Mouse (Mus musculus) kidney, adult 2 months (tissue): ENCODE data around the gene Unc5c. TPM values are rescaled to one million over a fixed set of nuclear protein-coding genes. Genes with fewer than 3 reads are reported as not detected.

ENCODE experiments used
- DNase-seq: peaks from one replicate; pipeline ENCODE4 v3.0.0; 2021
- H3K27ac ChIP-seq: fragments of 200-500 bp; 2 replicates; pipeline ENCODE4 v1.5.1; 2012; ENCODE audit warnings: low read depth, low read length, control low read depth, inconsistent platforms; ENCODE audit not compliant: insufficient read depth
- H3K27me3 ChIP-seq: fragments of 200-500 bp; replicated peaks from 2 replicates; pipeline ENCODE4 v1.6.1; 2012; ENCODE audit warnings: mild to moderate bottlenecking, moderate library complexity, low read length, inconsistent platforms; ENCODE audit not compliant: control insufficient read depth, insufficient read depth
- H3K36me3 ChIP-seq: fragments of 200-500 bp; 2 replicates; pipeline ENCODE4 v1.6.1; 2012; ENCODE audit warnings: mild to moderate bottlenecking, moderate library complexity, low read length, inconsistent platforms; ENCODE audit not compliant: control insufficient read depth, insufficient read depth
- H3K4me1 ChIP-seq: fragments of 200-500 bp; 2 replicates; pipeline ENCODE4 v1.6.1; 2011; ENCODE audit warnings: low read length; ENCODE audit not compliant: control insufficient read depth, insufficient read depth
- H3K4me3 ChIP-seq: fragments of 200-500 bp; 2 replicates; pipeline ENCODE4 v1.5.1; 2011; ENCODE audit warnings: mild to moderate bottlenecking, low read depth, low read length, control low read depth; ENCODE audit not compliant: insufficient read depth
- CTCF ChIP-seq: fragments of 200-500 bp; conservative IDR thresholded peaks from 2 replicates; pipeline ENCODE4 v1.5.1; 2011; ENCODE audit warnings: low read depth, mild to moderate bottlenecking, control low read depth, low read length, moderate library complexity, mixed read lengths; ENCODE audit not compliant: insufficient read depth, insufficient read length
- POLR2A ChIP-seq: fragments of 200-500 bp; IDR thresholded peaks from one replicate; pipeline ENCODE4 v1.6.1; 2011; ENCODE audit warnings: low read depth, low read length, control low read depth
- WGBS: fragments of 180-500 bp; shearing (Covaris S2); methylation state at CpG from one replicate; pipeline ENCODE4 v1.1.7; 2018; 5-methylcytosine and 5-hydroxymethylcytosine counted together
- polyA plus RNA-seq: library from polyadenylated mRNA; depleted of rRNA; stranded (reverse); fragments of >200 nt; gene quantifications from 2 replicates; pipeline ENCODE4 v1.2.3, GENCODE M21; 2012

Unc5c gene
- polyA plus RNA-seq, 1 experiment = 2.3 TPM

- no peak overlapping the region for H3K27ac ChIP-seq
- H3K27me3 ChIP-seq = no peaks in the 10 kb centered on the region
- no peak overlapping the region for H3K4me3 ChIP-seq
- TF ChIP-seq CTCF = no peak
- no peak for TF ChIP-seq POLR2A
- no peaks in the 10 kb centered on the region for H3K36me3 ChIP-seq
- H3K4me1 ChIP-seq = no peaks in the 10 kb centered on the region
- DNase-seq = no peak
- 71% methylated on average over 4 of the region's 4 CpGs for WGBS
These were observed 283.8 kb downstream of the Unc5c start for GRCm38 (mm10) chr3:141748694-141749381.

DNA sequence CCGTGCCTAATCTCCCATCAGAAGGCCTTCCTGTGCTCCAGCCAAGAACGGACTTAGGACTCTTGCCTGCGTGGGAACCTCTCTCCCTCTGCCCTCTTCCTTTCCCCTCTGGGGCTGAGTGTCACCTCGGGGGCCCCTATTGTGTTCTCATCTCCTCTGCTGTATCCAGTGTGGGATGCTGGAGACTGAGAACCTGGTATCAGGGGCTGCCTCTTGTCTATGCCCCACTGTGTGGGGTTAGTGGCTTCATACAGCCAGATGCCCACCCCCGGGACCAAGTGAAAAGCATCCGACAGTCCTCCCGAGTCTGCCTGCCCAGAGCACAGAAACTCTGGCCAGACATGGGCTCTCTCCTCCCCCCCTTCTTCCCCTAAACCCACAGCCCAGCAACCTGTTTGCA lies 287.2 kb downstream of the Unc5c start:
- TF ChIP-seq CTCF (no peak), POLR2A (no peak)
- Histone ChIP-seq H3K4me1 (no peaks in the 10 kb centered on the region), H3K4me3 (no peak overlapping the region), H3K27ac (no peak overlapping the region), H3K36me3 (no peaks in the 10 kb centered on the region), H3K27me3 (no peaks in the 10 kb centered on the region)
- 72% methylated on average over 7 of the region's 7 CpGs for WGBS
- no peak for DNase-seq

GRCm38 (mm10) chr3:141757259-141757658 lies 292.2 kb downstream of the Unc5c start:
- Histone ChIP-seq H3K4me1 (no peaks in the 10 kb centered on the region), H3K27ac (no peak overlapping the region), H3K4me3 (no peak overlapping the region), H3K36me3 (no peaks in the 10 kb centered on the region), H3K27me3 (no peaks in the 10 kb centered on the region)
- TF ChIP-seq CTCF (no peak), POLR2A (no peak)
- DNase-seq = no peak
- 63% methylated on average over 3 of the region's 3 CpGs for WGBS

GRCm38 (mm10) chr3:141778411-141778919 lies 313.4 kb downstream of the Unc5c start:
- Histone ChIP-seq H3K27me3 (no peaks in the 10 kb centered on the region), H3K4me3 (no peak overlapping the region), H3K36me3 (no peaks in the 10 kb centered on the region), H3K27ac (no peak overlapping the region), H3K4me1 (peaks cover 5% of the 10 kb centered on the region; the same call in 1 of the 2 replicates)
- WGBS = 47% methylated on average over 8 of the region's 8 CpGs
- no peak for TF ChIP-seq CTCF
- TF ChIP-seq POLR2A = no peak
- no peak for DNase-seq

DNA sequence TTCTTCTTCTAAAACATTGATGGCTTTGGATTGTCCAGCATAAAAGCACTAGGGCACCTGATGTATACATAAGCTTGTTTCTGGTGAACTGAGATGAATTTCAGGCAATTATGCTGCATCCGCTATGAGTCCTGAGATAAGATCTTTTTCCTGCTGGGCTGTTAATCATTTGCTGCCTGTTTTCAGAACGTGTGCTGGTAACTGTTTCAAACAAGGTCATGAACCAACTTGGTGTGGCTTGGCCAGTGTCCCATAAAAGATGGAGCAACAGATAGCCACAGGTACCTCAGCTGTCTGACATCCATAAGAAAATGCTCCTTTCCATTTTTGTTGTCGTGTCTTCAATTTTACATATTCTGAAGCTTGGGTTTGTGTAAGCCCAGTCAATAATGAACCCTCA lies 314.2 kb downstream of the Unc5c start:
- H3K27ac ChIP-seq = no peak overlapping the region
- WGBS = 24% methylated on average over 3 of the region's 3 CpGs

GRCm38 (mm10) chr3:141782553-141782952 lies 317.5 kb downstream of the Unc5c start:
- TF ChIP-seq POLR2A = no peak
- no peak for TF ChIP-seq CTCF
- 30% methylated on average over 4 of the region's 4 CpGs for WGBS
- peaks cover 5% of the 10 kb centered on the region; the same call in 1 of the 2 replicates for H3K4me1 ChIP-seq
- no peak overlapping the region for H3K4me3 ChIP-seq
- peak; percentile 30 for DNase-seq
- H3K27ac ChIP-seq = no peak overlapping the region
- no peaks in the 10 kb centered on the region for H3K27me3 ChIP-seq
- H3K36me3 ChIP-seq = no peaks in the 10 kb centered on the region

More for the DNA sequence above, 314.2 kb downstream of the Unc5c start:
- peaks cover 5% of the 10 kb centered on the region; the same call in 1 of the 2 replicates for H3K4me1 ChIP-seq
- no peak overlapping the region for H3K4me3 ChIP-seq
- H3K27me3 ChIP-seq = no peaks in the 10 kb centered on the region
- DNase-seq = peak; percentile 57
- no peaks in the 10 kb centered on the region for H3K36me3 ChIP-seq
- TF ChIP-seq CTCF (no peak), POLR2A (no peak)

GRCm38 (mm10) chr3:141791026-141791780 lies 326.2 kb downstream of the Unc5c start:
- no peak overlapping the region for H3K27ac ChIP-seq
- H3K4me3 ChIP-seq = no peak overlapping the region
- no peak for DNase-seq
- no peaks in the 10 kb centered on the region for H3K36me3 ChIP-seq
- TF ChIP-seq CTCF (no peak), POLR2A (no peak)
- whole genome bisulfite sequencing = 80% methylated on average over 8 of the region's 8 CpGs
- no peaks in the 10 kb centered on the region for H3K4me1 ChIP-seq
- H3K27me3 ChIP-seq = no peaks in the 10 kb centered on the region
